Mouse (Mus musculus) heart, embryonic 14.5 days (tissue): ENCODE measurements around the gene Stx11. TPM values are rescaled to one million over a fixed set of nuclear protein-coding genes. Genes with fewer than 3 reads are reported as not detected.

Source experiments
- ATAC-seq: fragments of 200-750 bp; cut with Nextera tagmentation; 2 replicates; pipeline ENCODE4 v1.8.0; 2017; ENCODE audit warnings: low read depth, moderate TSS enrichment; ENCODE audit not compliant: insufficient number of reproducible peaks, insufficient read depth, low FRiP score
- H3K27ac ChIP-seq, 2 experiments: fragments of 200-500 bp in 1 of 2; fragments of 300-500 bp in 1 of 2; sonication (generic) in 1 of 2; replicated peaks in 1 of 2; 2 replicates each; pipeline ENCODE4 v1.5.1; 2012 to 2014; ENCODE audit warnings: low read depth in 2 of 2, low read length in 2 of 2, control low read depth in 1 of 2, mild to moderate bottlenecking in 1 of 2, mixed read lengths in 1 of 2; ENCODE audit not compliant: control insufficient read depth in 1 of 2, insufficient read depth in 1 of 2
- H3K27me3 ChIP-seq: fragments of 300-500 bp; sonication (generic); 2 replicates; pipeline ENCODE4 v1.6.1; 2014; ENCODE audit warnings: mild to moderate bottlenecking, low read length, control low read depth; ENCODE audit not compliant: control insufficient read depth, insufficient read depth
- H3K36me3 ChIP-seq: fragments of 300-500 bp; sonication (generic); 2 replicates; pipeline ENCODE4 v1.6.1; 2014; ENCODE audit warnings: mild to moderate bottlenecking, control low read depth, low read length, mixed read lengths; ENCODE audit not compliant: control insufficient read depth, insufficient read depth
- H3K4me1 ChIP-seq, 2 experiments: fragments of 200-500 bp in 1 of 2; fragments of 300-500 bp in 1 of 2; sonication (generic) in 1 of 2; 2 replicates each; pipeline ENCODE4 v1.6.1; 2012 to 2014; ENCODE audit warnings: low read length in 2 of 2, control low read depth in 1 of 2, mixed read lengths in 1 of 2; ENCODE audit not compliant: control insufficient read depth in 2 of 2, insufficient read depth in 2 of 2
- H3K4me2 ChIP-seq: fragments of 300-500 bp; sonication (generic); 2 replicates; pipeline ENCODE4 v1.6.1; 2014; ENCODE audit warnings: mild to moderate bottlenecking, low read length
- H3K4me3 ChIP-seq, 2 experiments: fragments of 200-500 bp in 1 of 2; fragments of 300-500 bp in 1 of 2; sonication (generic) in 1 of 2; 2 replicates each; pipeline ENCODE4 v1.5.1; 2012 to 2014; ENCODE audit warnings: low read length in 2 of 2, mild to moderate bottlenecking in 2 of 2, control low read depth in 1 of 2, low read depth in 1 of 2, moderate library complexity in 1 of 2; ENCODE audit not compliant: control insufficient read depth in 1 of 2, insufficient read depth in 1 of 2
- H3K9ac ChIP-seq: fragments of 300-500 bp; sonication (generic); 2 replicates; pipeline ENCODE4 v1.6.1; 2014; ENCODE audit warnings: mild to moderate bottlenecking, low read length
- H3K9me3 ChIP-seq: fragments of 300-500 bp; sonication (generic); 2 replicates; pipeline ENCODE4 v1.6.1; 2016; ENCODE audit warnings: low read length, control low read depth; ENCODE audit not compliant: control insufficient read depth
- WGBS: fragments of 180-500 bp; shearing (Covaris S2); extraction: QIAGEN DNeasy Blood & Tissue Kit; methylation state at CpG from one replicate; pipeline ENCODE4 v1.1.7; 2014; 5-methylcytosine and 5-hydroxymethylcytosine counted together
- polyA plus RNA-seq: library from polyadenylated mRNA; unstranded; fragments of >200 nt; fragmentation: Nextera tagmentation; extraction: Ambion mirVana; gene quantifications from 2 replicates; pipeline ENCODE4 v1.2.1, GENCODE M21; 2014

Stx11 gene
- polyA plus RNA-seq, 1 experiment from 2014 or later, result 7.6 TPM

DNA sequence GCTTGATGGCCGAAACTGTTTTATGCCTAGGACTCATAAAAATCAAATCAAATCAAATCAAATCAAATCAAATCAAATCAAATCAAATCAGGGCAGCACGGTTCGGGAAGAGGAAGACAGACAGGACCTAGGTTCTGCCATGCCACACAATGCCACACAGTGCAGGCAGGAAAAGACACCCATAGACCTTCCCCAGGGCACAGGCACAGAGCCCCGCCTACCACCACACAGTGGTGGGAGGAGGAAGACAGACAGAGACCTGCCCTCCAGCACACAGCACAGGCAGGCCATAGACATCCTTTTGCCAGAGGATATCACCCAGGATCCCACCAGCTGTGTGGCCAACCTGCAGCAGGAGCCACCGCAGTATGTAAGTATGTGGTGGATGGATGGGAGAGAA is 27.9 kb upstream of the Stx11 start:
- Histone ChIP-seq H3K9me3 (no peaks in the 10 kb centered on the region), H3K36me3 (no peaks in the 10 kb centered on the region), H3K4me3 (no peak overlapping the region), H3K4me2 (no peak overlapping the region), H3K27me3 (no peaks in the 10 kb centered on the region), H3K27ac (no peak overlapping the region), H3K9ac (no peak overlapping the region), H3K4me1 (peaks cover 8% of the 10 kb centered on the region in 2 experiments)
- WGBS, result 87% methylated on average over 5 of the region's 5 CpGs
- ATAC-seq, result no peak

DNA sequence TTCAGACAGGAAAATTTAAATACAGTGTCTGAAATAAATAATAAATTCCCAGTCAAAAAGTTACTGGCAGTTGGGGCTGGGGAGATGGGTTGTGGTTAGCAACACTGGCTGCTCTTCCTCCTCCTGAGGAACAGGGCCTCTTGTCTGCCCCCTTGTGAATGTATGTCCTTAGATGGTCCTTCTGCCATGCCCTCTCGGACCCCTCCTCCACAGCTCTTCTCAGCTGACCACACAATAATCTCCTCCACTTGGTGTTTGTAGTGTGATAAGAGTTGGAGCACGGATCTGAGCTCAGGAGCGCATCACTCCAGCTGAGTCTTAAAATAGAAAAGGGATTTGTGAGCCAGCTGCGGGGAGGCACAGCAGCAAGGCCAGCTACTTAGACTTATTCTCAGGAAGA is 22.8 kb upstream of the Stx11 start:
- Histone ChIP-seq H3K27ac (peak overlapping the region; percentile 78 to 87), H3K9ac (no peak overlapping the region)

DNA sequence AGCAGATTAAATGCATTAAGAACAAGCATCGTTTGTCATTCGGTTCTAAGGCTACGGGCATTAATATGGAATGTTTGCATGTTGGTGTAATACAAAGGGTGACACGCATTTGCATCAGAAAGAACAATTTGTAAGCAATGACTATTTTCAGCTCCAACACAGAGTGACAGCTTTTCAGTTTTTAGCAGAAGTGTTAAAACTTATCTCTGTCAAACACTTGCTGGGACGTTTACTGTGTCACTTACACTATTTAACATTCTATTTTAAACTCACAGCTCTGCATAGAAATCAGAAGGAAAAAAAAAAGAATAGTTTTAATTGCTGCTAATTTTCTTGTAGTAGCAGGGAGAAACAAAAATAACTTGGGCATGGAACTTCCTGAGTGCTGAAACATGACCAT is 22.4 kb upstream of the Stx11 start:
- Histone ChIP-seq H3K36me3 (no peaks in the 10 kb centered on the region), H3K4me1 (peaks cover 11 to 17% of the 10 kb centered on the region in 2 experiments), H3K4me3 (no peak overlapping the region), H3K27ac (peak overlapping the region; percentile 32 to 78; a peak in 3 of 4 replicates), H3K4me2 (peak overlapping the region; percentile 29; the same call in 1 of the 2 replicates), H3K9me3 (no peaks in the 10 kb centered on the region), H3K9ac (no peak overlapping the region), H3K27me3 (no peaks in the 10 kb centered on the region)
- ATAC-seq, result no peak
- WGBS, result 53% methylated on average over 5 of the region's 5 CpGs

More for the DNA sequence above, 22.8 kb upstream of the Stx11 start:
- Histone ChIP-seq H3K4me3 (no peak overlapping the region), H3K4me2 (peak overlapping the region; percentile 29; the same call in 1 of the 2 replicates), H3K36me3 (no peaks in the 10 kb centered on the region), H3K4me1 (peaks cover 9 to 17% of the 10 kb centered on the region in 2 experiments), H3K9me3 (no peaks in the 10 kb centered on the region), H3K27me3 (no peaks in the 10 kb centered on the region)
- WGBS, result 3% methylated on average over 4 of the region's 4 CpGs
- peak; percentile 85 for ATAC-seq

DNA sequence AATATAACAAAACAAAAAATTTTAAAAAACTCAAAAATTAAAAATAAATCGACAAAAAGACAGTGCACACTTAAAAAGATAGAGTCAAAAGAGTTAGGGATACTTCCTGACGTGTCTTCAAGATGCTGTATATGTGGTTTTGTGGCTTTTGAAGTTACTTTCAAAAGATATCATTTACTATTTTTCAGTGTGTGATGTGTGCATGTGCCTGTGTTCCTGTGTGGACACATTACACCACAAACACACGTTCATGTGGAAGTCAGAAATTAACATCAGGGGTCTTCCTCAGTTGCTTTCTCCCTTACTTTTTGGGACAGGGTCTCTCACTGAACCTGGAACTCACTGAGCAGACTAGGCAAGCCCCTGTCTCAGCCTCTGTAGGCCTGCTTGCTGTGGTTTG is 20.9 kb upstream of the Stx11 start:
- ATAC-seq, result no peak
- WGBS, result 84% methylated on average over 3 of the region's 3 CpGs
- Histone ChIP-seq H3K27me3 (no peaks in the 10 kb centered on the region), H3K4me1 (peaks cover 12 to 17% of the 10 kb centered on the region in 2 experiments), H3K9ac (no peak overlapping the region), H3K27ac (no peak overlapping the region), H3K9me3 (no peaks in the 10 kb centered on the region), H3K36me3 (no peaks in the 10 kb centered on the region), H3K4me2 (no peak overlapping the region), H3K4me3 (no peak overlapping the region)

DNA sequence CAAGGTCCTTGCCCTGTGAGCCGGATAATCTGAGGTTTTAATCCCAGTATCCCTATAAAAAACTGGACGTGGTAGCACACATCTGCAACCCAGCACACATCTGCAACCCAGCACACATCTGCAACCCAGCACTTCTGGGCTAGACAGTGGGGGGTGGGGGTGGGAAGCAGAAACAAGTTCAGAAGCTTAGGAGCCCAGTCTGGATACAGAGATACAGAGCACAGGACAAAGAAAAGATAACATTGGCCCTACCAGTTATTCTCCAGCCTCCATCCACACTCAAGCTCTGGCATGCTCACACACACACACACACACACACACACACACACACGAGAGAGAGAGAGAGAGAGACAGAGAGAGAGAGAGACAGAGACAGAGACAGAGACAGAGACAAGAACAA is 19.4 kb upstream of the Stx11 start:
- Histone ChIP-seq H3K9me3 (no peaks in the 10 kb centered on the region), H3K27me3 (no peaks in the 10 kb centered on the region), H3K9ac (no peak overlapping the region), H3K4me1 (peaks cover 12 to 17% of the 10 kb centered on the region in 2 experiments), H3K27ac (no peak overlapping the region), H3K36me3 (no peaks in the 10 kb centered on the region), H3K4me2 (no peak overlapping the region), H3K4me3 (no peak overlapping the region)
- WGBS, result 58% methylated on average over 3 of the region's 3 CpGs
- no peak for ATAC-seq

DNA sequence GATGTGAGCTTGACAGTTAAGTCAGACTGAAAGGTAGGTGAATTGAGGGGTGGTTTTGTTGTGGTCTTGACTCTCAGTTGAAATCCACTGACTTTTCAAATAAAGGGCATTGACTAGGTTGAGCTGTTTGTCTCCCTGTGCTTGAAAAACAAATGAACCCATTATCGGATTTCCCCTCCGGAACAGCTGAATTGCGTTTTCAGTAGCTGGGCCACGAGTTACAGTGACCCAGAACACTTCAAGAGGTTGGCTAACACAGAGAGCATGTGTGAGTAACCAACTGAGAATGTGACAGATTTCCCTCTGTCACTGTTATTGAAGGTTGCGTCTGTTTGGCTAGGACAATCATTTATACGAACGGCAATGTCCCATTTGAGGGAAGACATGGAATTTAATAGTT is 17.0 kb upstream of the Stx11 start:
- WGBS, result 54% methylated on average over 7 of the region's 7 CpGs
- H3K27me3 ChIP-seq, result no peaks in the 10 kb centered on the region

DNA sequence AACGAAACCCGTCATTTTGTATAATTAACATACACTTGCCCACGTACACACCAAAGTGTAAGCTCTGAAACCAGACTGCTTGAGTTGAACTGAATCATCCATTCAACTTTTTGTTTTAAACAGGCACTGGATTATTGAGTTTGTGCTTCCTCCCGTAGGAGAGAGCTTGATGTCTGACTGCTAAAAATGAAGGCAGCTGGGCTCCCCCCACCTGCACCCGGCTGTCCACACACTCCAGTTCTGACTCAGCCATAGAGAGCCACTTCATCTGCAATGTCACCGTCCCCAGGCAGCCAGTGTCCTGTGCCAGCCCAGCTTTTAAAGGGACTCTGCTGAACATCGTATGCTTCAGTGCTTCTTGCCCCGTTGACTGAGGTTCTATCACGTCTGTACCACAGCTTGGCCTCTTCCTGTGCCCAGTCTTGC is 13.7 kb upstream of the Stx11 start:
- Histone ChIP-seq H3K9ac (no peak overlapping the region), H3K27me3 (no peaks in the 10 kb centered on the region), H3K4me3 (no peak overlapping the region), H3K4me1 (peaks cover 5% of the 10 kb centered on the region in 2 experiments; a peak in 2 of 4 replicates), H3K36me3 (no peaks in the 10 kb centered on the region), H3K9me3 (no peaks in the 10 kb centered on the region), H3K4me2 (no peak overlapping the region), H3K27ac (no peak overlapping the region)
- ATAC-seq, result peak; percentile 47; the same call in 1 of the 2 replicates
- 58% methylated on average over 9 of the region's 9 CpGs for WGBS

More for the DNA sequence above, 17.0 kb upstream of the Stx11 start:
- H3K4me2 ChIP-seq, result no peak overlapping the region
- H3K9ac ChIP-seq, result no peak overlapping the region
- H3K9me3 ChIP-seq, result no peaks in the 10 kb centered on the region
- H3K4me3 ChIP-seq, result no peak overlapping the region
- H3K4me1 ChIP-seq, result peaks cover 5% of the 10 kb centered on the region in 2 experiments; a peak in 2 of 4 replicates
- no peaks in the 10 kb centered on the region for H3K36me3 ChIP-seq
- no peak for ATAC-seq
- no peak overlapping the region for H3K27ac ChIP-seq

DNA sequence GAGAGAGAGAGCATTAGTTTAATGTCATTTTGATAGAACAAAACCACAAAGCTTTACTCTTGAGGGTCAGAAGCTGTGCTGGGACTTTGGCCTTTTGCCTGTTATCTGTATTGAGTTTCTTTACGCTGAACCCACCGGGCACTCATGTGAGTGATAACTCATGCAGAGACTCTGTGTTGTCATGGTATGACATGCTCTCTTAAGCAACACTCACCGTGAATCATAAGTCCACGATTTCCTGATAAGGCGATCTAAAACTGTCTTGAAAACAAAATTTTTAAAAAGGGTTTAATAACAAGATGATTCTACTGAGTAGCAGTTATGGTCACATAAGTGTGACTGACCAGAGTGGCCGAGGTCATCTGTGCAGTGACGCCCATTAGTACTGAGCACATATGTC is 12.5 kb upstream of the Stx11 start:
- Histone ChIP-seq H3K27me3 (no peaks in the 10 kb centered on the region), H3K9me3 (no peaks in the 10 kb centered on the region), H3K4me3 (no peak overlapping the region), H3K36me3 (no peaks in the 10 kb centered on the region), H3K27ac (no peak overlapping the region), H3K4me2 (no peak overlapping the region), H3K9ac (no peak overlapping the region), H3K4me1 (peaks cover 4 to 5% of the 10 kb centered on the region in 2 experiments; a peak in 2 of 4 replicates)
- 77% methylated on average over 7 of the region's 7 CpGs for WGBS
- no peak for ATAC-seq
